Mouse (Mus musculus): Measurements from ENCODE around the gene Nf1. TPM values are rescaled to one million over a fixed set of nuclear protein-coding genes. Genes with fewer than 3 reads are reported as not detected.

The Nf1 gene
- total RNA-seq, 2 experiments from 2014 or later = 29.7 to 36.9 TPM

GRCm38 (mm10) chr11:79527739-79528384 is 188.4 kb downstream of the Nf1 start:
- no peak for DNase-seq

GRCm38 (mm10) chr11:79528601-79529000 is 189.1 kb downstream of the Nf1 start:
- no peak for DNase-seq

GRCm38 (mm10) chr11:79529226-79529625 is 189.7 kb downstream of the Nf1 start:
- DNase-seq = no peak

- DNase-seq = no peak
These were observed 190.2 kb downstream of the Nf1 start for GRCm38 (mm10) chr11:79529736-79530135.

GRCm38 (mm10) chr11:79530333-79530761 is 190.9 kb downstream of the Nf1 start, which contains the start of the genes Evi2 and Evi2a:
TSS of gene Evi2 (minus strand) at chr11:79530589.
TSS of gene Evi2a (minus strand) at chr11:79530609.
- DNase-seq = peak; percentile 18

- no peak for DNase-seq
These were observed 191.3 kb downstream of the Nf1 start for GRCm38 (mm10) chr11:79530774-79531173.

GRCm38 (mm10) chr11:79531485-79531884 is 192.0 kb downstream of the Nf1 start:
- DNase-seq = no peak

GRCm38 (mm10) chr11:79533311-79533710 is 193.8 kb downstream of the Nf1 start:
- DNase-seq = no peak

- peak; percentile 47 for DNase-seq
These were observed 194.6 kb downstream of the Nf1 start for GRCm38 (mm10) chr11:79533950-79534690.

- no peak for DNase-seq
These were observed 196.1 kb downstream of the Nf1 start for GRCm38 (mm10) chr11:79535554-79535953.

- no peak for DNase-seq
These were observed 196.8 kb downstream of the Nf1 start for GRCm38 (mm10) chr11:79536293-79536692.

- no peak for DNase-seq
These were observed 213.1 kb downstream of the Nf1 start for GRCm38 (mm10) chr11:79552622-79553021.

- no peak for DNase-seq
These were observed 221.0 kb downstream of the Nf1 start for GRCm38 (mm10) chr11:79560536-79560935.

GRCm38 (mm10) chr11:79563493-79563892 is 224.0 kb downstream of the Nf1 start:
- DNase-seq = no peak

- no peak for DNase-seq
These were observed 227.5 kb downstream of the Nf1 start for GRCm38 (mm10) chr11:79566947-79567346.

GRCm38 (mm10) chr11:79568197-79568911 is 228.9 kb downstream of the Nf1 start:
- DNase-seq = no peak

- DNase-seq = no peak
These were observed 230.8 kb downstream of the Nf1 start for GRCm38 (mm10) chr11:79570319-79570718.

- no peak for DNase-seq
These were observed 234.3 kb downstream of the Nf1 start for GRCm38 (mm10) chr11:79573836-79574235.

- no peak for DNase-seq
These were observed 236.0 kb downstream of the Nf1 start for GRCm38 (mm10) chr11:79575383-79576073.

- peak; percentile 78 for DNase-seq
These were observed 238.2 kb downstream of the Nf1 start for GRCm38 (mm10) chr11:79577741-79578140.

- peak; percentile 30 for DNase-seq
These were observed 241.2 kb downstream of the Nf1 start for GRCm38 (mm10) chr11:79580660-79581059.

GRCm38 (mm10) chr11:79581257-79581656 is 241.8 kb downstream of the Nf1 start:
- no peak for DNase-seq

All from gastrocnemius, postnatal 10 days (tissue).